Mouse (Mus musculus): ENCODE data around the gene Gm11634. TPM values are rescaled to one million over a fixed set of nuclear protein-coding genes. Genes with fewer than 3 reads are reported as not detected.
A peak's percentile ranks its signal among the peaks of the same experiment; 100 is the strongest.
"Not testable (repeated sequence)": the region's sequence is repeated elsewhere in the genome, so short reads cannot be mapped to it uniquely, and the experiment has no call there.

The Gm11634 gene
- polyA plus RNA-seq, 1 experiment from 2014 or later, result not detected

DNA sequence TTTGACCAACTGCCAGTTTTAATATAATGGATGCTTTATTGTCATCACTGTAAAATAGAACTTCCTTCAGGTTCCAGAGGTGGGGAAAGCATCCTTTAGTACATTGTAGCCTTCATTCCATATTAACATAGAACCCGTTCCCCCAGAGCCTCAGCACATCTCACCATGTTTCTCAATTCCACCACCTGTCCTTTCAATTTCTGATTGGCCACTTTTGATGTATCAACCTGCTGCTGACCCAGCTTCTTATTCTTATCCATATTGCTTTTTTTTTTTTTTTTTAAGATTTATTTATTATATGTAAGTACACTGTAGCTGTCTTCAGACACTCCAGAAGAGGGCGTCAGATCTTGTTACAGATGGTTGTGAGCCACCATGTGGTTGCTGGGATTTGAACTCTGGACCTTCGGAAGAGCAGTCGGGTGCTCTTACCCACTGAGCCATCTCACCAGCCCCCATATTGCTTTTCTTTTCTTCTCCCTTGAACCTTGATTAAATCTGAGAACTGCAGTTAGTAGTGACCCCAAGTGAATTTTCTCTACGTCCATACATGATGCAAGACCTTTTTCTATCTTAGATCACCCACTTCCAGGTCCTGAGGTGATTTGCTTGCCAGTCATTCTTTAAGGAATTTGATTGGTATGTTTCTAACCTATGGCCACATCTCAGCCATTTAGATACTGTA is 29.8 kb upstream of the Gm11634 start:
- not testable (repeated sequence) for H3K9ac ChIP-seq; H3K4me3 ChIP-seq; H3K27me3 ChIP-seq (replicated peaks); H3K36me3 ChIP-seq; ATAC-seq (ENCODE audit: low FRiP score, low read depth); H3K9me3 ChIP-seq; H3K27ac ChIP-seq; H3K4me1 ChIP-seq
- 73% methylated on average over 5 of the region's 5 CpGs for WGBS
- H3K4me2 ChIP-seq (replicated peaks), result peak overlapping the region; percentile 73

DNA sequence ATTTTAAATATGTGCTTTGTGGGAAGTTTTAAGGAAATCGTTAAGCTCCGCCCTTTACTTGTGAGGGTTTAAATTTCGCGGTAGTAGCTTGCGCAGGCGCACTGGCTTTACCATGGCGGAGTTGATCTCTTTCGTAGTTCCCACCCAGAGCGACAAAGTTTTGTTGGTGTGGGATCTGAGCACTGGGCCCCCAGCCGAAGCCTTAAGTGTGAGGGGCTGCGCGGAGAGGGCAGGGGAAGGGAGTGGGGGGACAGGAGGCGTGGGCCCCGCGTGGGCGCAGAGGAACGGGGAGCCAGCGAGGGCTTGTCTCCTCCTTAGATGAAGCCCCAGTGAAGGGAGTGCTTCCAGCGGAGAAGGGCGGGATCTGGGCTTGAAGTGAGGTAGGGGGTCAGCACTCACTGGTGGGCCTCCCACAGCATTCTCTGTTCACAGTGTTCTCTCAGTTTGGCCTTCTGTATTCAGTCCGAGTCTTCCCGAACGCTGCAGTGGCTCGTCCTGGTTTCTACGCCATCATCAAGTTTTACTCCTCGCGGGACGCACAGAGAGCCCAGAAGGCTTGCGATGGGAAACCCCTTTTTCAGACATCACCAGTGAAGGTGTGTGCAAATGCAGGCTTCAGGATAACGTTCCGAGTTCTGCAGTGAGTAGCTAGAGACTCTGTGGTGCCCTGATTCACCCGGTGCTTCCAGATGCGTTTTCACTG is 29.0 kb upstream of the Gm11634 start:
- under 1% methylated on average over 33 of the region's 33 CpGs for WGBS
- no peaks in the 10 kb centered on the region for H3K9me3 ChIP-seq

DNA sequence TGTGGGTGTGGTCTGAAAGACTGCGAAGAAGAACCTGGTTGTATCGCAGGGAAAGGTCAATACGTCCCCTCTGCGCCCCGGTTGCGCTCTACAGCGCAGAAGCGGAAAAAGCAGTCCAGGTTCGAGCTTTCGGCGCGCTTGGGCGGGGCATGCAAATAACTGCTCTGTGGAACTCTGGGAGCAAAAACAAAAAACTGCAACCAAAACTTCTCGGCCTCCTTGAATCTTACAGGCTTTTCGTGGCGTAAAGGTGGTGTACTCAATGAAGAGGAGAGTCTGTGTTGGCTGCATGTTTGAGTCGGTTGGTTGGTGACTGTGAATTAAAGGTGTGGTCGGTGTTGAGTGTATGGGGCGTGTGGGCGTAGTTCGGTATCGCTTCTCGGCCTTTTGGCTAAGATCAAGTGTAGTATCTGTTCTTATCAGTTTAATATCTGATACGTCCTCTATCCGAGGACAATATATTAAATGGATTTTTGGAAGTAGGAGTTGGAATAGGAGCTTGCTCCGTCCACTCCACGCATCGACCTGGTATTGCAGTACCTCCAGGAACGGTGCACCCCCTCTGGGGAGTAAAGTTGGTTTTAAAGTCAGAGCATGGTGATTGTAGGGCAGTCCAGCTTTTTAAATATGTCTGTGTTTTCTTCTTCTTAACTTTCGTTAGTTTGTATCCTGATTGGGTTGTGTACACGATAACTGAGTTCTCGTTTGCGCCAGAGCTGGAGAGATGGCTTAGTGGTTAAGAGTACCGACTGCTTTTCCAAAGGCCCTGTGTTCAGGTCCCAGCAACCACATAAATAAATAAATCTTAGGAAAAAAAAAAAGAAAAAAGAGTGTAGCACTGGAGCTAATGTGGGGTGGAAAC is 28.2 kb upstream of the Gm11634 start, which contains the start of gene Rdm1:
Gene Rdm1 (plus strand): TSS at position 201 of the 862 bp plus-strand sequence.
- Histone ChIP-seq H3K4me3 (peak within 1 kb of the TSS; percentile 51), H3K9ac (peak within 1 kb of the TSS; percentile 59), H3K36me3 (no peaks in the 10 kb centered on the region), H3K4me1 (no peaks in the 10 kb centered on the region; the same call in 1 of the 2 replicates), H3K9me3 (no peaks in the 10 kb centered on the region), H3K4me2 (replicated peaks) (peak within 1 kb of the TSS; percentile 73), H3K27ac (peak within 1 kb of the TSS; percentile 87), H3K27me3 (replicated peaks) (no peaks in the 10 kb centered on the region)
- peak; percentile 73 for ATAC-seq (ENCODE audit: low FRiP score, low read depth)
- under 1% methylated on average over 34 of the region's 34 CpGs for WGBS

More for the DNA sequence above, 29.0 kb upstream of the Gm11634 start:
- Histone ChIP-seq H3K4me1 (no peaks in the 10 kb centered on the region; the same call in 1 of the 2 replicates), H3K9ac (peak overlapping the region; percentile 59), H3K27me3 (replicated peaks) (no peaks in the 10 kb centered on the region), H3K4me2 (replicated peaks) (peak overlapping the region; percentile 73), H3K27ac (peak overlapping the region; percentile 71), H3K36me3 (no peaks in the 10 kb centered on the region), H3K4me3 (peak overlapping the region; percentile 51)
- peak; percentile 51 for ATAC-seq (ENCODE audit: low FRiP score, low read depth)

DNA sequence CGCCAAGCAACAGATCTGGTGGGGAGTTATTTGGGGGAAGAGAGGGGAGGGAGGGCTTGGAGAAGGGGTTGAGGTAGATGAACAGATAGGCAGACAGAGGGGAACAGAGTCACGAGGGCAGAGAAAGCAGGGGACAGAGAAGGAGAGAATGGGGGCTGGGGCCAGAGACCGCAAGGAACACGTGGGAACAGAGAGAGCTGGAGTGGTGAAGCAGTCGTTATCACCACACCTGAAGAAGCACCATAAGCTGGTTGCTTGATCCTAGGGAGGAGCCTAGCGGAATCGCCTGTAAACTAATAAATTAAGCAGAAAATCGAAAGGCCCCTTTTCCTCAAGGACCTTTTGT is 27.6 kb upstream of the Gm11634 start:
- H3K4me2 ChIP-seq (replicated peaks), result peak overlapping the region; percentile 73
- peak; percentile 49 for ATAC-seq (ENCODE audit: low FRiP score, low read depth)
- no peaks in the 10 kb centered on the region for H3K27me3 ChIP-seq (replicated peaks)
- no peak overlapping the region for H3K27ac ChIP-seq
- H3K9me3 ChIP-seq, result no peaks in the 10 kb centered on the region
- no peaks in the 10 kb centered on the region; the same call in 1 of the 2 replicates for H3K4me1 ChIP-seq
- peak overlapping the region; percentile 44 for H3K9ac ChIP-seq
- H3K36me3 ChIP-seq, result no peaks in the 10 kb centered on the region
- 8% methylated on average over 8 of the region's 8 CpGs for WGBS
- H3K4me3 ChIP-seq, result peak overlapping the region; percentile 27

DNA sequence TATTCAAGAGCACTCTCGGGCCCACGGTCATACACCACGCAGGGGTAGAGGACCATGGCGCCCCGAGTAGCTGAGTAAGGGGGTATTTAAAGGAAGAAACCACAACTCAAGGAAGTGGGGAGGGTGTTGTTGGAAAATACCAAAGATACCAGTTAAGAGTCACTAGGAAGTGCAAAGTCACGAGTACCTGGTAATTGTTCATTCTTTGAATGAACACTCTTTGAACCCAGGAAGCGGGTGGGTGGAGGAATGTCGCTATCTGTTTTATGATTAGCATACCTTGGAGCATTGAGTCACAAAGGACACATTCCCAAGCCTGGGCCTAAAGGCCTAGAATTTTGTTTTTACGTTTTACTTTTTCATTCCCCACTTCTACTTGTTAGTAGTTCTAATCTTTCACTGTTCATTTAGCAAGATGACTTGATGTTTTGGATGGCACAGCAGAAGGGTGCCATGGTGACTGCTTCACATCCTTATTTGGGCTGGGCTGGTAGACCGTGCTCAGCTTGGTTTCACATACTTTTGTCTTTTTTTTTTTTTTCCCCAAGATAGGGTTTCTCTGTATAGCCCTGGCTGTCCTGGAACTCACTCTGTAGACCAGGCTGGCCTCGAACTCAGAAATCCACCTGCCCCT is 21.1 kb upstream of the Gm11634 start:
- H3K36me3 ChIP-seq; H3K4me3 ChIP-seq; H3K27me3 ChIP-seq (replicated peaks); ATAC-seq (ENCODE audit: low FRiP score, low read depth); H3K9me3 ChIP-seq; H3K9ac ChIP-seq; H3K27ac ChIP-seq; H3K4me2 ChIP-seq (replicated peaks): not testable (repeated sequence)
- 91% methylated on average over 11 of the region's 11 CpGs for WGBS
- peaks cover 20% of the 10 kb centered on the region for H3K4me1 ChIP-seq

DNA sequence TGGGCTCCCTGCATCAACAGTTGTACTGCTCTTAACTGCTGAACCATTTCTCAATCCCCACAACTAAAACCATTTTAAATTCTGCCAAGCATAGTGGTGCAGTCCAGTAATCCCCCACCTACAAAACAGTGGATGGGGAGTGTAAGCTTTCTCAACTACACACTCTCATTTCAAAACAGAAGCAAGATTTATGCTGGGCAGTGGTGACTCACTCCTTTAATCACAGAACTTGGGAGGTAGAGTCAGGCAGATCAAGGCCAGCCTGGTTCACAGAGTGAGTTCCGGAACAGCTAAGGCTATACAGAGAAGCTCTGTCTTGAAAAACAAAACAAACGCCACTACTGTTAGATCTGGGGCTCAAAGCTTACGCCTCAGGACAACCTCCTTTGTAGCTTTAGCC is 19.5 kb upstream of the Gm11634 start:
- peak overlapping the region; percentile 45; the same call in 1 of the 2 replicates for H3K4me2 ChIP-seq (replicated peaks)
- 74% methylated on average over 3 of the region's 3 CpGs for WGBS
- H3K27ac ChIP-seq, result no peak overlapping the region
- no peaks in the 10 kb centered on the region for H3K9me3 ChIP-seq
- no peak for ATAC-seq (ENCODE audit: low FRiP score, low read depth)
- no peaks in the 10 kb centered on the region for H3K36me3 ChIP-seq
- no peak overlapping the region for H3K9ac ChIP-seq
- H3K4me3 ChIP-seq, result no peak overlapping the region
- H3K4me1 ChIP-seq, result peaks cover 20% of the 10 kb centered on the region
- no peaks in the 10 kb centered on the region for H3K27me3 ChIP-seq (replicated peaks)

DNA sequence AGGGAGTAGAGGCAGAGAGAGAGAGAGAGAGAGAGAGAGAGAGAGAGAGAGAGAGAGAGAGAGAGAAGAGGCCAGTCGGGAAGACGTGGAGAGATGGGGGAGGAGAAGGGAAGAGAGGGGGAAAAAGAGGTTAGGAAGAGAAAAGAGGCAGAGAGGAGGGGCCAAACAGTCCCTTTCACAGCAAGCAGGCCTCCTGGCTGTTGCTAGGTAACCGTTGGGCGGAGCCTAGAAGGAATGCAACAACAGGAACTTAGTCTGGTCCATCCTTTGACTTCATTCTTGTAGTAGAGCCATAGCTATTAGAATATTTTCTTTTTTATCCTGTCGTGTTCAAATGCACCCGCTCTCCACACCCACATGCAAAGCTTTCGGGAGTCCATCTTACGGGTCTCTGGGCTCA is 18.8 kb upstream of the Gm11634 start:
- Histone ChIP-seq H3K4me3 (no peak overlapping the region), H3K27me3 (replicated peaks) (no peaks in the 10 kb centered on the region), H3K4me2 (replicated peaks) (peak overlapping the region; percentile 45), H3K36me3 (no peaks in the 10 kb centered on the region), H3K27ac (no peak overlapping the region), H3K4me1 (peaks cover 20% of the 10 kb centered on the region), H3K9me3 (no peaks in the 10 kb centered on the region), H3K9ac (no peak overlapping the region)
- 0 out of 2 replicates have a peak, but pooled peaks have one; percentile 65 for ATAC-seq (ENCODE audit: low FRiP score, low read depth)
- 8% methylated on average over 8 of the region's 8 CpGs for WGBS

DNA sequence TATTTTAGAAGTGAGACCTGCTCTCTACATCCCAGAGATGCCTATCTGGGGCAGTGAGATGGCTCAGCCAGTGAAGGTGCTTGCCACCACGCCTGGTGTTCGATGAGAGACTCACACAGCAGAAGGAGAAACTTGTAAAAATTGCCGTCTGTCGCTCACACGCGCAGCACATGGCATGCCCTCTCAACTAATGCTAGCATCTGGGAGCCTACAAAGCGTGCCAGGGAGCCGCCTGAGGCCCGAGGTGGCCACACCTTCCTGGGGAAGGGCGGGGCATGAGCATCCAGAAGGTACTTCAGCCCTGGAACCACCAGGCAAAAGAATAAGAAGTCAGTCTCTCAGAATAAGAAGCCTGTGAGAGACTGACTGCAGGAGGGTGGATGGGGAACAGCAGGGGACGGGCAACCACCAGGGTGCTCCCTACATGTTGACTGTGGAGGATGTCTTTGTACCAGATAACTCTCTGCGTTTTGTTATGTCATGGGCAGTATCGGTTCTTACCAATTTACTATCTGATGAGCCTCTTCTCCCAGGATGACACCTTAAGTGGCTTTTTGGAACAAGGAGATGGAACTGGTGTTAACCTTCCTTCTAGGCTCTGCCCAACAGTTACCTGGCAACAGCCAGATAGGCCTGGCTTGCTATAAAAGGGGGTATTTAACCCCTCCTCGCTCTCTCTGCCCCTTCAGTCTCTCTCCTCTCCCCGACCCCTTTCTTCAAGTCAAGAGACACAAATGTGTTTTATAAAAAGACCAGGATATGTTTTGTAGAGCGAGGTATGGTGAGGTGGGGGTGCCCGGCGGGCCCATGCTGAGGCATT is 18.1 kb upstream of the Gm11634 start:
- Histone ChIP-seq H3K4me3 (no peak overlapping the region), H3K9ac (no peak overlapping the region), H3K27ac (no peak overlapping the region), H3K4me1 (peaks cover 20% of the 10 kb centered on the region), H3K4me2 (replicated peaks) (peak overlapping the region; percentile 45), H3K36me3 (no peaks in the 10 kb centered on the region), H3K27me3 (replicated peaks) (no peaks in the 10 kb centered on the region), H3K9me3 (no peaks in the 10 kb centered on the region)
- 22% methylated on average over 18 of the region's 18 CpGs for WGBS
- 0 out of 2 replicates have a peak, but pooled peaks have one; percentile 29 for ATAC-seq (ENCODE audit: low FRiP score, low read depth)

DNA sequence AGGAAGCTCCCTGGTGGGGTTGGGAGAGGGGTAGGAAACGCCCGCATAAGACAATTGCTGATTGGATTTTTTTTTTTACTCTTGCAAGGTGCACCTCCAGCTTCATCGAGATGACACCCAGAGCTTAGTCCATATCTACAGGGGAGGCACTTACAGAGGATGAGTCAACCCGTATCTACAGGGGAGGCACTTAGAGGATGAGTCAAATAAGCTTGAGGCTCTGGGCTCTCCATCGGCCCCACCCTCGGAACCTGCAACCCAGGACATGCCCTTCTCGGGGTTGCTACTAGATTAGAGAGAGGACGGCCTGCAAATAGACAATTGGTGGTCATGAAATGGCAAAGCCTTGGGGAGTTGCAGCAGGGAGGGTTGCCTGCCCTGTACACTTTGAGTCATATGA is 17.0 kb upstream of the Gm11634 start:
- Histone ChIP-seq H3K4me2 (replicated peaks) (no peak overlapping the region), H3K27me3 (replicated peaks) (no peaks in the 10 kb centered on the region), H3K9ac (no peak overlapping the region), H3K4me1 (peaks cover 20% of the 10 kb centered on the region), H3K27ac (no peak overlapping the region), H3K4me3 (no peak overlapping the region), H3K9me3 (no peaks in the 10 kb centered on the region), H3K36me3 (no peaks in the 10 kb centered on the region)
- WGBS, result 93% methylated on average over 8 of the region's 8 CpGs
- ATAC-seq (ENCODE audit: low FRiP score, low read depth), result no peak

DNA sequence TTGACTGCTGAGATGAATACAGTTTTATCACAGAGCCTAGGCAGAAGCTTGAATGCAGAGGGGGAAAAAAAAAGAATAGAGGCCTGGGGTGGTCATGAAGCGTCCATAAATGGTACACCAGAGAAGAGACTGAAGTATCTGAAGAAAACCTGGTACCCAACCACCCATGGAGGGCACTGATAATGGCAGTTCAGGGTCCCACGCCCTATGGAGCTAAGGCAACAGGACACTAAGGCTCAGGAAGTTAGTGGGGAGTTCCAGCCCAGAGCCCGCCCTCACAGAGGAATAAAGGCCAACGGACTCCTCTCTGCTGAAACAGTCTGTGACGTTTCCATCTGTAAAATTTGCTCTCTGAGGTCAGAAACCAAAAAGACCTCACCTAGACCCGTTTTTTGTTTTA is 16.3 kb upstream of the Gm11634 start:
- Histone ChIP-seq H3K36me3 (no peaks in the 10 kb centered on the region), H3K4me1 (peaks cover 22% of the 10 kb centered on the region), H3K4me3 (no peak overlapping the region), H3K27ac (no peak overlapping the region), H3K4me2 (replicated peaks) (no peak overlapping the region), H3K27me3 (replicated peaks) (no peaks in the 10 kb centered on the region), H3K9me3 (no peaks in the 10 kb centered on the region), H3K9ac (no peak overlapping the region)
- no peak for ATAC-seq (ENCODE audit: low FRiP score, low read depth)
- WGBS, result 84% methylated on average over 6 of the region's 6 CpGs

DNA sequence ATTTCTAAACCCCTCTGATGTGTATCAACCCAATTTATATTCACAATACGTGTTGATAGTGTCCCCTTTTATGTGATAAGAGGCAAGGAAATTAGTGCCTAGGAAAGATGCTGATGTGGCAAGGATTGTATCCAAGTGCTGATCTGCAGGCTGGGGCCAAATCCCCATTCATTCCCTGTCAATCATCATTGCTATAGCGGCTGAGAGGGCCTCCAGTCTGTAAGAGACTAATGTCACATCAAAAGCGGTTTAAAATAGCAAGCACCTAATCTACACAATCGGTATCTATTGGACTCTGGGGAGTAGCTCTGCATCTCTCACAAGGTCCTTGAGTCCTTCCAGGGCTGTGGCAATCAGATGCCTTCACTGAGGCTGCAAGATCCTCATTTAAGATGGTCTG is 15.1 kb upstream of the Gm11634 start:
- Histone ChIP-seq H3K9me3 (no peaks in the 10 kb centered on the region), H3K27ac (no peak overlapping the region), H3K4me3 (no peak overlapping the region), H3K9ac (no peak overlapping the region), H3K4me2 (replicated peaks) (no peak overlapping the region), H3K4me1 (peaks cover 23% of the 10 kb centered on the region), H3K27me3 (replicated peaks) (no peaks in the 10 kb centered on the region), H3K36me3 (no peaks in the 10 kb centered on the region)
- 76% methylated on average over 4 of the region's 4 CpGs for WGBS
- no peak for ATAC-seq (ENCODE audit: low FRiP score, low read depth)
